In the genomic region with DNA sequence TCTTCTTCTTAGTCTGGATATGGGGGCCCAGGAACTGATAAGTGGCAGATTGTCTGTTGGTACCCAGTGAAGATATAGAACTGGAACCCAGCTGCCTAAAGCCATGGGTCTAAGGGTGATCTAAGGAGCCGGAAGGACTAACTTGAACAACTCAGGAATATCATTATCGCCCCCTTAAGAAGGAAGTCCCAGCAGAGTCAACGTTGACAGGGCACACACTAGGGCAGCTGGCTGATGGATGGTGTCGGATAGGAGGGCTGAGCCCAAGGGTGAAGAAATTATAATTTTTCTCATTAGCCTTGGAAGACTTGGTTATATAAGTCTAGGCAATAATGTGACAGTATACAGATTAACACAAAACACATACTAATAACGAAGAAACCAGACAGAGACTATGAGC, we compare ENCODE assay signal across 7 mouse cellular contexts. TPM values are rescaled to one million over a fixed set of nuclear protein-coding genes. Genes with fewer than 3 reads are reported as not detected.
A peak's percentile ranks its signal among the peaks of the same experiment; 100 is the strongest.
DNase-seq lines count a peak whose midpoint lies in the region; ATAC-seq and TF ChIP-seq lines count a peak whose summit lies in the region.

No protein-coding gene starts in this region.

- peaks cover 54% of the 10 kb centered on the region for H3K4me1 ChIP-seq in lung, embryonic 16.5 days (replicated peaks; ENCODE audit: control insufficient read depth, insufficient read depth, low read length)
- H3K4me1 ChIP-seq in forebrain, postnatal 0 days (ENCODE audit: insufficient read depth) = peaks cover 45% of the 10 kb centered on the region
- peaks cover 0 to 34% of the 10 kb centered on the region in 2 experiments; a peak in 3 of 4 replicates for H3K4me1 ChIP-seq in liver, embryonic 14.5 days (replicated peaks; ENCODE audit: control insufficient read depth in 2 of 2, insufficient read depth in 2 of 2, low read length in 1 of 2)

- peak overlapping the region; percentile 79 for H3K9ac ChIP-seq in lung, embryonic 16.5 days (ENCODE audit: low read length)
- peak overlapping the region; percentile 82 for H3K9ac ChIP-seq in forebrain, postnatal 0 days
- H3K9ac ChIP-seq in liver, embryonic 14.5 days (replicated peaks) = no peak overlapping the region

- no peaks in the 10 kb centered on the region for H3K9me3 ChIP-seq in lung, embryonic 16.5 days (ENCODE audit: control insufficient read depth, low read length)
- no peaks in the 10 kb centered on the region for H3K9me3 ChIP-seq in forebrain, postnatal 0 days (ENCODE audit: low read length)
- no peaks in the 10 kb centered on the region for H3K9me3 ChIP-seq in liver, embryonic 14.5 days (ENCODE audit: control insufficient read depth, low read length)

- TF ChIP-seq EP300 in liver, embryonic 14.5 days (IDR thresholded peaks at IDR 0.05; ENCODE audit: low read depth) = no peak

- H3K27ac ChIP-seq in lung, embryonic 16.5 days (ENCODE audit: low read length) = peak overlapping the region; percentile 85; the same call in 1 of the 2 replicates
- peak overlapping the region; percentile 89; the same call in 1 of the 2 replicates for H3K27ac ChIP-seq in forebrain, postnatal 0 days (ENCODE audit: low read depth, low read length)
- no peak overlapping the region for H3K27ac ChIP-seq in liver, embryonic 14.5 days

- no peaks in the 10 kb centered on the region for H3K36me3 ChIP-seq in lung, embryonic 16.5 days (ENCODE audit: control insufficient read depth, insufficient read depth, low read length)
- no peaks in the 10 kb centered on the region for H3K36me3 ChIP-seq in forebrain, postnatal 0 days (ENCODE audit: insufficient read depth)
- no peaks in the 10 kb centered on the region for H3K36me3 ChIP-seq in liver, embryonic 14.5 days (replicated peaks; ENCODE audit: control insufficient read depth, insufficient read depth, low read depth)

- H3K27me3 ChIP-seq in lung, embryonic 16.5 days (ENCODE audit: control insufficient read depth, insufficient read depth, low read depth, low read length) = no peaks in the 10 kb centered on the region
- no peaks in the 10 kb centered on the region for H3K27me3 ChIP-seq in forebrain, postnatal 0 days (ENCODE audit: insufficient read depth, low read length)
- H3K27me3 ChIP-seq in liver, embryonic 14.5 days (ENCODE audit: control insufficient read depth, insufficient read depth, low read length) = no peaks in the 10 kb centered on the region

- peak overlapping the region; percentile 81 for H3K4me3 ChIP-seq in lung, embryonic 16.5 days (ENCODE audit: low read length)
- peak overlapping the region; percentile 73 for H3K4me3 ChIP-seq in forebrain, postnatal 0 days (ENCODE audit: low read depth, low read length)
- H3K4me3 ChIP-seq in liver, embryonic 14.5 days (ENCODE audit: insufficient read depth in 1 of 2, low read depth in 2 of 2, low read length in 2 of 2) = no peak overlapping the region

- WGBS in lung, embryonic 16.5 days = 71% methylated on average over 5 of the region's 5 CpGs
- WGBS in forebrain, postnatal 0 days = 62% methylated on average over 5 of the region's 5 CpGs
- 67% methylated on average over 5 of the region's 5 CpGs for WGBS in liver, embryonic 14.5 days (ENCODE audit: insufficient replicate concordance)

- peak overlapping the region; percentile 87 for H3K4me2 ChIP-seq in lung, embryonic 16.5 days (ENCODE audit: low read depth, low read length)
- peak overlapping the region; percentile 82 for H3K4me2 ChIP-seq in forebrain, postnatal 0 days (ENCODE audit: low read depth)
- H3K4me2 ChIP-seq in liver, embryonic 14.5 days (ENCODE audit: low read depth) = peak overlapping the region; percentile 72

- no peak for ATAC-seq in lung, embryonic 16.5 days (ENCODE audit: low read depth)
- no peak for ATAC-seq in forebrain, postnatal 0 days
- no peak for ATAC-seq in liver, embryonic 14.5 days (ENCODE audit: insufficient read depth)
- ATAC-seq in CD4-positive, CD25-positive, alpha-beta regulatory T cell, adult 4 months = no peak

- no peak for TF ChIP-seq CTCF in forebrain, postnatal 0 days (IDR thresholded peaks at IDR 0.05; ENCODE audit: low read depth)
- TF ChIP-seq CTCF in liver, embryonic 14.5 days (IDR thresholded peaks at IDR 0.05; ENCODE audit: low read depth) = no peak

- DNase-seq in lung, postnatal 14 days = no peak
- DNase-seq in forebrain, postnatal 0 days = no peak
- no peak for DNase-seq in liver, embryonic 14.5 days (ENCODE audit: low read depth in 3 of 3, low spot score in 3 of 3)
- no peak for DNase-seq in cerebellum, adult 11-12 months
- DNase-seq in gastrocnemius, postnatal 25 days = no peak

RNA-seq across cellular contexts. Expression of gene Itm2c, which starts 2.0 kb away (rescaled TPM):
- 210 and 215 TPM in 2 replicates for polyA plus RNA-seq in lung, embryonic 16.5 days (2015; fragmentation: Nextera tagmentation; extraction: Ambion mirVana)
- total RNA-seq in forebrain, postnatal 0 days (2014; rRNA removed) = 244 and 280 TPM in 2 replicates
- polyA plus RNA-seq in forebrain, postnatal 0 days (2015; fragmentation: Nextera tagmentation; extraction: Ambion mirVana) = 244 and 246 TPM in 2 replicates
- 21.5 and 22.0 TPM in 2 replicates for polyA plus RNA-seq in liver, embryonic 14.5 days (2012; rRNA removed)
- polyA plus RNA-seq in liver, embryonic 14.5 days (2014; fragmentation: Nextera tagmentation; extraction: Ambion mirVana) = 26.3 and 27.2 TPM in 2 replicates
- polyA plus RNA-seq in CD4-positive, CD25-positive, alpha-beta regulatory T cell, adult 4 months (2017; shearing (Covaris generic)) = 100 to 1,000 TPM; 106 to 170 TPM
- 10 to 100 TPM; 21.2 to 22.6 TPM for total RNA-seq in gastrocnemius, postnatal 25 days (2021)

RNA-seq across cellular contexts. Expression of gene 4933407L21Rik, which starts 32.2 kb away (rescaled TPM):
- polyA plus RNA-seq in lung, embryonic 16.5 days (2015; fragmentation: Nextera tagmentation; extraction: Ambion mirVana) = 0.25 and 0.39 TPM in 2 replicates
- total RNA-seq in forebrain, postnatal 0 days (2014; rRNA removed) = 6.7 and 9.8 TPM in 2 replicates
- polyA plus RNA-seq in forebrain, postnatal 0 days (2015; fragmentation: Nextera tagmentation; extraction: Ambion mirVana) = 6.2 and 8.6 TPM in 2 replicates
- 0.05 and 0.08 TPM in 2 replicates for polyA plus RNA-seq in liver, embryonic 14.5 days (2012; rRNA removed)
- polyA plus RNA-seq in liver, embryonic 14.5 days (2014; fragmentation: Nextera tagmentation; extraction: Ambion mirVana) = not detected in 2 replicates
- polyA plus RNA-seq in CD4-positive, CD25-positive, alpha-beta regulatory T cell, adult 4 months (2017; shearing (Covaris generic)) = 1 to 10 TPM in 1 of 2 experiments, under 1 TPM in 1; 0.47 to 1.0 TPM
- total RNA-seq in gastrocnemius, postnatal 25 days (2021) = not detected

Comparison
In these comparisons a context has a peak if more than half of its experiments do, and no peak if none do; other contexts are left out.
1. H3K4me3 ChIP-seq: peak in lung, embryonic 16.5 days (single experiment) and forebrain, postnatal 0 days (single experiment); none in liver, embryonic 14.5 days (0 of 2).
2. Peak in every context shown above with its lines, with median percentiles within 50 percentile points of each other: H3K4me2 ChIP-seq.